Mouse (Mus musculus) lung, postnatal 0 days (tissue): ENCODE measurements around the gene Ap1ar. TPM values are rescaled to one million over a fixed set of nuclear protein-coding genes. Genes with fewer than 3 reads are reported as not detected.

ENCODE experiments used
- ATAC-seq: fragments of 200-750 bp; cut with Nextera tagmentation; 2 replicates; pipeline ENCODE4 v1.8.0; 2017; ENCODE audit warnings: moderate library complexity
- DNase-seq: peaks from one replicate; pipeline ENCODE4 v3.0.0-alpha.2; 2016; ENCODE audit warnings: low spot score
- H3K27ac ChIP-seq: fragments of 300-500 bp; sonication (generic); 2 replicates; pipeline ENCODE4 v1.5.1; 2014; ENCODE audit warnings: antibody characterized with exemption, mild to moderate bottlenecking, low read length, mixed read lengths
- H3K27me3 ChIP-seq: fragments of 300-500 bp; sonication (generic); replicated peaks from 2 replicates; pipeline ENCODE4 v1.6.1; 2014; ENCODE audit warnings: low read length, mixed read lengths; ENCODE audit not compliant: insufficient read depth
- H3K36me3 ChIP-seq: fragments of 300-500 bp; sonication (generic); 2 replicates; pipeline ENCODE4 v1.6.1; 2014; ENCODE audit warnings: low read length, mixed read lengths; ENCODE audit not compliant: insufficient read depth
- H3K4me1 ChIP-seq: fragments of 300-500 bp; sonication (generic); 2 replicates; pipeline ENCODE4 v1.6.1; 2014; ENCODE audit warnings: antibody characterized with exemption, low read depth, low read length, mixed read lengths; ENCODE audit not compliant: insufficient read depth
- H3K4me2 ChIP-seq: fragments of 300-500 bp; sonication (generic); replicated peaks from 2 replicates; pipeline ENCODE4 v1.6.1; 2014; ENCODE audit warnings: low read depth, mild to moderate bottlenecking, low read length, moderate library complexity, mixed read lengths
- H3K4me3 ChIP-seq: fragments of 300-500 bp; sonication (generic); 2 replicates; pipeline ENCODE4 v1.5.1; 2014; ENCODE audit warnings: low read depth, low read length
- H3K9ac ChIP-seq: fragments of 300-500 bp; sonication (generic); replicated peaks from 2 replicates; pipeline ENCODE4 v1.6.1; 2014; ENCODE audit warnings: low read depth, mild to moderate bottlenecking
- H3K9me3 ChIP-seq: fragments of 300-500 bp; sonication (generic); 2 replicates; pipeline ENCODE4 v1.6.1; 2016; ENCODE audit warnings: low read length, mixed read lengths
- CTCF ChIP-seq: IDR thresholded peaks from 2 replicates; pipeline ENCODE4 v1.5.1; 2016; ENCODE audit warnings: antibody characterized with exemption, mild to moderate bottlenecking
- EP300 ChIP-seq: IDR thresholded peaks from 2 replicates; pipeline ENCODE4 v1.6.1; 2016; ENCODE audit warnings: antibody characterized with exemption, mild to moderate bottlenecking, control low read depth
- WGBS: fragments of 180-500 bp; shearing (Covaris S2); extraction: QIAGEN DNeasy Blood & Tissue Kit; methylation state at CpG from one replicate; pipeline ENCODE4 v1.1.7; 2014; 5-methylcytosine and 5-hydroxymethylcytosine counted together
- polyA plus RNA-seq: library from polyadenylated mRNA; unstranded; fragments of >200 nt; fragmentation: Nextera tagmentation; extraction: Ambion mirVana; gene quantifications from 2 replicates; pipeline ENCODE4 v1.2.1, GENCODE M21; 2015

Ap1ar gene
- polyA plus RNA-seq, 1 experiment from 2014 or later, result 24.7 TPM

- no peak for ATAC-seq
- 94% methylated on average over 6 of the region's 6 CpGs for WGBS
Measured at GRCm38 (mm10) chr3:127805991-127806390, 31.3 kb downstream of the Ap1ar start.

GRCm38 (mm10) chr3:127805071-127805470 lies 32.3 kb downstream of the Ap1ar start:
- H3K9me3 ChIP-seq, result no peaks in the 10 kb centered on the region
- ATAC-seq (no peak), DNase-seq (no peak)
- H3K4me2 ChIP-seq, result no peak overlapping the region
- no peak for TF ChIP-seq CTCF
- TF ChIP-seq EP300, result no peak
- no peak overlapping the region for H3K4me3 ChIP-seq
- H3K9ac ChIP-seq, result no peak overlapping the region
- H3K27me3 ChIP-seq, result no peaks in the 10 kb centered on the region
- peaks cover 12% of the 10 kb centered on the region; the same call in 1 of the 2 replicates for H3K36me3 ChIP-seq
- H3K4me1 ChIP-seq, result no peaks in the 10 kb centered on the region
- no peak overlapping the region for H3K27ac ChIP-seq
- 69% methylated on average over 12 of the region's 12 CpGs for WGBS

More at GRCm38 (mm10) chr3:127805991-127806390, 31.3 kb downstream of the Ap1ar start:
- H3K4me3 ChIP-seq, result no peak overlapping the region
- peaks cover 12% of the 10 kb centered on the region; the same call in 1 of the 2 replicates for H3K36me3 ChIP-seq
- H3K9me3 ChIP-seq, result no peaks in the 10 kb centered on the region
- no peaks in the 10 kb centered on the region for H3K27me3 ChIP-seq
- no peak overlapping the region for H3K4me2 ChIP-seq
- H3K9ac ChIP-seq, result no peak overlapping the region
- no peak overlapping the region for H3K27ac ChIP-seq
- no peak for DNase-seq
- TF ChIP-seq EP300 (no peak), CTCF (no peak)
- H3K4me1 ChIP-seq, result no peaks in the 10 kb centered on the region

GRCm38 (mm10) chr3:127804439-127804838 lies 32.9 kb downstream of the Ap1ar start:
- WGBS, result 82% methylated on average over 4 of the region's 4 CpGs
- no peaks in the 10 kb centered on the region for H3K9me3 ChIP-seq
- no peaks in the 10 kb centered on the region for H3K4me1 ChIP-seq
- ATAC-seq, result no peak
- H3K36me3 ChIP-seq, result peaks cover 12% of the 10 kb centered on the region; the same call in 1 of the 2 replicates
- H3K27me3 ChIP-seq, result no peaks in the 10 kb centered on the region
- TF ChIP-seq CTCF, result no peak
- no peak for TF ChIP-seq EP300
- DNase-seq, result no peak
- H3K9ac ChIP-seq, result no peak overlapping the region
- H3K4me2 ChIP-seq, result no peak overlapping the region
- no peak overlapping the region for H3K4me3 ChIP-seq
- no peak overlapping the region for H3K27ac ChIP-seq

GRCm38 (mm10) chr3:127802814-127803213 lies 34.5 kb downstream of the Ap1ar start:
- no peak for DNase-seq
- H3K9ac ChIP-seq, result no peak overlapping the region
- no peak for ATAC-seq
- H3K9me3 ChIP-seq, result no peaks in the 10 kb centered on the region
- 38% methylated on average over 8 of the region's 8 CpGs for WGBS
- no peak overlapping the region for H3K4me2 ChIP-seq
- no peaks in the 10 kb centered on the region for H3K4me1 ChIP-seq
- H3K4me3 ChIP-seq, result no peak overlapping the region
- 0 out of 2 replicates have a peak, but pooled peaks cover under 1% of the 10 kb centered on the region for H3K36me3 ChIP-seq
- H3K27ac ChIP-seq, result no peak overlapping the region
- H3K27me3 ChIP-seq, result no peaks in the 10 kb centered on the region
- TF ChIP-seq EP300 (no peak), CTCF (no peak)

- Histone ChIP-seq H3K27me3 (no peaks in the 10 kb centered on the region), H3K4me3 (no peak overlapping the region), H3K9ac (no peak overlapping the region), H3K9me3 (no peaks in the 10 kb centered on the region), H3K36me3 (no peaks in the 10 kb centered on the region), H3K27ac (no peak overlapping the region), H3K4me1 (no peaks in the 10 kb centered on the region), H3K4me2 (no peak overlapping the region)
- TF ChIP-seq CTCF (no peak), EP300 (no peak)
- DNase-seq (no peak), ATAC-seq (no peak)
- WGBS, result 90% methylated on average over 8 of the region's 8 CpGs
Measured at GRCm38 (mm10) chr3:127801162-127801561, 36.2 kb downstream of the Ap1ar start.

GRCm38 (mm10) chr3:127796271-127796670 lies 41.1 kb downstream of the Ap1ar start:
- no peak overlapping the region for H3K27ac ChIP-seq
- DNase-seq (no peak), ATAC-seq (no peak)
- 95% methylated on average over 7 of the region's 7 CpGs for WGBS
- H3K4me2 ChIP-seq, result no peak overlapping the region
- H3K9me3 ChIP-seq, result no peaks in the 10 kb centered on the region
- H3K4me1 ChIP-seq, result no peaks in the 10 kb centered on the region
- no peak for TF ChIP-seq CTCF
- no peak for TF ChIP-seq EP300
- no peaks in the 10 kb centered on the region for H3K27me3 ChIP-seq
- H3K36me3 ChIP-seq, result no peaks in the 10 kb centered on the region
- no peak overlapping the region for H3K9ac ChIP-seq
- no peak overlapping the region for H3K4me3 ChIP-seq

GRCm38 (mm10) chr3:127795762-127796161 lies 41.6 kb downstream of the Ap1ar start:
- 92% methylated on average over 3 of the region's 3 CpGs for WGBS
- Histone ChIP-seq H3K4me1 (no peaks in the 10 kb centered on the region), H3K27me3 (no peaks in the 10 kb centered on the region), H3K36me3 (no peaks in the 10 kb centered on the region), H3K27ac (no peak overlapping the region), H3K9me3 (no peaks in the 10 kb centered on the region), H3K4me2 (no peak overlapping the region), H3K9ac (no peak overlapping the region), H3K4me3 (no peak overlapping the region)
- TF ChIP-seq EP300, result no peak
- peak; percentile 26 for TF ChIP-seq CTCF
- DNase-seq (no peak), ATAC-seq (no peak)
